ENCODE assay signal across 24 mouse cellular contexts in the genomic region with DNA sequence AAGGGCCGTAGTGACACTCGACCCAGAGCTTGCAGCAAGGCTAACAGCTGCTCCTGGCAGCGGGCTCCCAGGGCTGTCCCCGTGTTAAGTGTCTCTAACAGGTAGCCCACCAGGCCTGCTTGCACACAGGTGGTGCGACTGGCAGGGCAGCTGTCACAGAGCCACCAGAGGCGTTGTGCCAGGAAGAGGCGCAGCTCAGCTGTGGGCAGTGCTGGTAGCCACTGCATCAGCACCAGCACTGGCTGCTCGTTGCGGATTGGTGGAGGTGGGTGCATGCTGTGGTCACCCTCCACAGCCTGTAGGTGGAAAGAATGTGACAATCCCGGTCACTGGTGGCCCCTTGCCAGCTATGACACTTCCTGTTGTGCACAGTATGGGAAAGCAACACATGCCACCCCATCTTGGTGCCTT. TPM values are rescaled to one million over a fixed set of nuclear protein-coding genes. Genes with fewer than 3 reads are reported as not detected.
DNase-seq lines count a peak whose midpoint lies in the region; ATAC-seq and TF ChIP-seq lines count a peak whose summit lies in the region.
"Had no signal": no experiment of that assay in that cellular context is flagged by ENCODE, and none has a peak within 500 bp of the region (broad histone marks: within the 10 kb centered on the region; RNA-seq: fewer than 3 reads in every experiment).

No protein-coding gene starts in this region.

- H3K27me3 ChIP-seq in embryonic facial prominence, embryonic 15.5 days, result peaks cover 14% of the 10 kb centered on the region
- peaks cover 30% of the 10 kb centered on the region for H3K27me3 ChIP-seq in embryonic facial prominence, embryonic 10.5 days (replicated peaks; ENCODE audit: low read depth, poor library complexity, severe bottlenecking)
- no peaks in the 10 kb centered on the region for H3K27me3 ChIP-seq in megakaryocyte, embryonic 14.5 days (replicated peaks)
- no peaks in the 10 kb centered on the region for H3K27me3 ChIP-seq in cerebellum, adult 2 months (ENCODE audit: control insufficient read depth, insufficient read depth, low read length)
- H3K27me3 ChIP-seq: forebrain, embryonic 15.5 days had no signal

- WGBS in embryonic facial prominence, embryonic 15.5 days, result 82% methylated on average over 10 of the region's 10 CpGs
- WGBS in embryonic facial prominence, embryonic 10.5 days, result 88% methylated on average over 10 of the region's 10 CpGs
- 12% methylated on average over 10 of the region's 10 CpGs for WGBS in cerebellum, adult 2 months

- no peaks in the 10 kb centered on the region for H3K9me3 ChIP-seq in embryonic facial prominence, embryonic 15.5 days (replicated peaks)
- no peaks in the 10 kb centered on the region for H3K9me3 ChIP-seq in embryonic facial prominence, embryonic 10.5 days
- H3K9me3 ChIP-seq in megakaryocyte, embryonic 14.5 days, result no peaks in the 10 kb centered on the region
- H3K9me3 ChIP-seq: embryonic facial prominence, embryonic 12.5 days; forebrain, embryonic 15.5 days; G1E; heart, embryonic 10.5 days; hindbrain, embryonic 12.5 days; midbrain, embryonic 10.5 days; neural tube, embryonic 12.5 days had no signal

- no peak overlapping the region for H3K27ac ChIP-seq in embryonic facial prominence, embryonic 15.5 days (replicated peaks)
- H3K27ac ChIP-seq in embryonic facial prominence, embryonic 10.5 days (replicated peaks), result no peak overlapping the region
- H3K27ac ChIP-seq in cerebellum, adult 2 months (ENCODE audit: insufficient read depth, low read length), result no peak overlapping the region
- H3K27ac ChIP-seq: embryonic facial prominence, embryonic 12.5 days; forebrain, embryonic 15.5 days; heart, embryonic 10.5 days; hindbrain, embryonic 12.5 days; midbrain, embryonic 10.5 days; neural tube, embryonic 12.5 days had no signal

- TF ChIP-seq CTCF in cerebellum, adult 2 months (IDR thresholded peaks at IDR 0.05; ENCODE audit: borderline replicate concordance, insufficient read depth, low read depth, low read length), result no peak

- TF ChIP-seq POLR2A in cerebellum, adult 2 months (IDR thresholded peaks at IDR 0.05; ENCODE audit: borderline replicate concordance, insufficient read depth, low read length), result no peak

- peak; percentile 11; the same call in 1 of the 2 replicates for ATAC-seq in embryonic facial prominence, embryonic 15.5 days (ENCODE audit: insufficient number of reproducible peaks, low FRiP score, low TSS enrichment, low read depth)
- ATAC-seq in megakaryocyte, adult 5-6 weeks (ENCODE audit: poor library complexity, severe bottlenecking), result no peak
- ATAC-seq in granulocyte monocyte progenitor cell, adult 5-6 weeks (replicated peaks; ENCODE audit: poor library complexity, severe bottlenecking), result no peak; the same call in 1 of the 2 replicates
- ATAC-seq: CD4-positive, CD25-positive, alpha-beta regulatory T cell, adult 4 months; forebrain, embryonic 15.5 days had no signal

- H3K4me1 ChIP-seq in embryonic facial prominence, embryonic 15.5 days, result no peaks in the 10 kb centered on the region
- H3K4me1 ChIP-seq in embryonic facial prominence, embryonic 10.5 days, result peaks cover 21% of the 10 kb centered on the region
- H3K4me1 ChIP-seq in megakaryocyte, embryonic 14.5 days, result peaks cover 100% of the 10 kb centered on the region
- H3K4me1 ChIP-seq in cerebellum, adult 2 months (ENCODE audit: control insufficient read depth, insufficient read depth, low read length), result peaks cover 15% of the 10 kb centered on the region
- H3K4me1 ChIP-seq: forebrain, embryonic 15.5 days; neural tube, embryonic 12.5 days had no signal

- H3K4me2 ChIP-seq in embryonic facial prominence, embryonic 15.5 days (replicated peaks), result no peak overlapping the region
- H3K4me2 ChIP-seq: embryonic facial prominence, embryonic 12.5 days; forebrain, embryonic 15.5 days; hindbrain, embryonic 12.5 days; neural tube, embryonic 12.5 days had no signal

- DNase-seq in embryonic facial prominence, embryonic 10.5 days (ENCODE audit: low spot score), result no peak
- DNase-seq in cerebellum, adult 2 months, result peak; percentile 52 to 63
- peak; percentile 58 to 60 for DNase-seq in cerebellum, postnatal 36 days
- no peak for DNase-seq in left cerebral cortex, adult 18-20 months (ENCODE audit: low spot score in 2 of 2)
- DNase-seq: adrenal gland, postnatal 25 days; gastrocnemius, postnatal 25 days; heart, postnatal 14 days; kidney, adult 9 months; liver; right cerebral cortex, adult 18-20 months; spleen, adult 18-20 months; thymus, adult 18-20 months had no signal

- 0 out of 2 replicates have a peak, but pooled peaks cover 3% of the 10 kb centered on the region for H3K36me3 ChIP-seq in embryonic facial prominence, embryonic 15.5 days
- H3K36me3 ChIP-seq in embryonic facial prominence, embryonic 10.5 days (replicated peaks), result no peaks in the 10 kb centered on the region
- peaks cover 100% of the 10 kb centered on the region for H3K36me3 ChIP-seq in megakaryocyte, embryonic 14.5 days (replicated peaks; ENCODE audit: low read length)
- H3K36me3 ChIP-seq: embryonic facial prominence, embryonic 12.5 days; forebrain, embryonic 15.5 days; neural tube, embryonic 12.5 days had no signal

- no peak overlapping the region for H3K9ac ChIP-seq in embryonic facial prominence, embryonic 15.5 days
- H3K9ac ChIP-seq: embryonic facial prominence, embryonic 12.5 days; forebrain, embryonic 15.5 days; hindbrain, embryonic 12.5 days; neural tube, embryonic 12.5 days had no signal

- no peak overlapping the region for H3K4me3 ChIP-seq in embryonic facial prominence, embryonic 15.5 days (replicated peaks)
- H3K4me3 ChIP-seq in embryonic facial prominence, embryonic 10.5 days, result no peak overlapping the region
- H3K4me3 ChIP-seq in megakaryocyte, embryonic 14.5 days (replicated peaks), result peak overlapping the region; percentile 46
- H3K4me3 ChIP-seq in cerebellum, adult 2 months (replicated peaks; ENCODE audit: insufficient read depth, low read depth, low read length), result no peak overlapping the region
- H3K4me3 ChIP-seq: embryonic facial prominence, embryonic 12.5 days; forebrain, embryonic 15.5 days; heart, embryonic 10.5 days; hindbrain, embryonic 12.5 days; midbrain, embryonic 10.5 days; neural tube, embryonic 12.5 days had no signal

RNA-seq across cellular contexts. Expression of a gene that starts 14.4 kb away (rescaled TPM):
- 51.4 and 51.7 TPM in 2 replicates for polyA plus RNA-seq in embryonic facial prominence, embryonic 15.5 days (2015; fragmentation: Nextera tagmentation; extraction: Ambion mirVana)
- 37.8 and 39.3 TPM in 2 replicates for polyA plus RNA-seq in embryonic facial prominence, embryonic 10.5 days (2016; fragmentation: Nextera tagmentation; extraction: Ambion mirVana)
- 6.7 and 12.4 TPM in 2 replicates for polyA plus RNA-seq in megakaryocyte, embryonic 14.5 days (2012; ENCODE audit: insufficient read depth, low replicate concordance)
- total RNA-seq in megakaryocyte, adult 5-6 weeks (2015), result 4.6 and 5.2 TPM in 2 replicates
- 2.0 and 3.5 TPM in 2 replicates for total RNA-seq in megakaryocyte, adult 5-6 weeks (2017)
- polyA plus RNA-seq in cerebellum, adult 2 months (2012; rRNA removed), result 3.2 and 3.5 TPM in 2 replicates
- 4.4 and 4.5 TPM in 2 replicates for total RNA-seq in granulocyte monocyte progenitor cell, adult 5-6 weeks (2014; fragmentation: Nextera tagmentation)
- 0.99 and 4.7 TPM in 2 replicates for total RNA-seq in granulocyte monocyte progenitor cell, adult 5-6 weeks (2017)
- 1 to 10 TPM; 2.2 to 2.9 TPM for total RNA-seq in left cerebral cortex, adult 18-20 months (2021)

RNA-seq across cellular contexts. Expression of a gene that starts 15.3 kb away (rescaled TPM):
- 4.9 and 6.7 TPM in 2 replicates for polyA plus RNA-seq in embryonic facial prominence, embryonic 15.5 days (2015; fragmentation: Nextera tagmentation; extraction: Ambion mirVana)
- polyA plus RNA-seq in embryonic facial prominence, embryonic 10.5 days (2016; fragmentation: Nextera tagmentation; extraction: Ambion mirVana), result 1.9 and 2.0 TPM in 2 replicates
- polyA plus RNA-seq in megakaryocyte, embryonic 14.5 days (2012; ENCODE audit: insufficient read depth, low replicate concordance), result 102 and 106 TPM in 2 replicates
- 42.1 and 52.5 TPM in 2 replicates for total RNA-seq in megakaryocyte, adult 5-6 weeks (2015)
- 29.1 and 35.9 TPM in 2 replicates for total RNA-seq in megakaryocyte, adult 5-6 weeks (2017)
- 16.8 and 19.1 TPM in 2 replicates for polyA plus RNA-seq in cerebellum, adult 2 months (2012; rRNA removed)
- 37.5 and 49.2 TPM in 2 replicates for total RNA-seq in granulocyte monocyte progenitor cell, adult 5-6 weeks (2014; fragmentation: Nextera tagmentation)
- 11.0 and 13.9 TPM in 2 replicates for total RNA-seq in granulocyte monocyte progenitor cell, adult 5-6 weeks (2017)
- total RNA-seq in left cerebral cortex, adult 18-20 months (2021), result 10 to 100 TPM in 1 of 2 experiments, 1 to 10 TPM in 1; 9.6 to 12.2 TPM

RNA-seq across cellular contexts. Expression of a gene that starts 17.7 kb away (rescaled TPM):
- 131 and 139 TPM in 2 replicates for polyA plus RNA-seq in embryonic facial prominence, embryonic 15.5 days (2015; fragmentation: Nextera tagmentation; extraction: Ambion mirVana)
- 174 and 177 TPM in 2 replicates for polyA plus RNA-seq in embryonic facial prominence, embryonic 10.5 days (2016; fragmentation: Nextera tagmentation; extraction: Ambion mirVana)
- 77.7 and 537 TPM in 2 replicates for polyA plus RNA-seq in megakaryocyte, embryonic 14.5 days (2012; ENCODE audit: insufficient read depth, low replicate concordance)
- 204 and 210 TPM in 2 replicates for total RNA-seq in megakaryocyte, adult 5-6 weeks (2015)
- 165 and 180 TPM in 2 replicates for total RNA-seq in megakaryocyte, adult 5-6 weeks (2017)
- polyA plus RNA-seq in cerebellum, adult 2 months (2012; rRNA removed), result 98.5 and 102 TPM in 2 replicates
- total RNA-seq in granulocyte monocyte progenitor cell, adult 5-6 weeks (2014; fragmentation: Nextera tagmentation), result 149 TPM in 2 replicates
- total RNA-seq in granulocyte monocyte progenitor cell, adult 5-6 weeks (2017), result 98.5 and 104 TPM in 2 replicates
- total RNA-seq in left cerebral cortex, adult 18-20 months (2021), result 10 to 100 TPM; 47.2 to 53.9 TPM

Comparison
In these comparisons a context has a peak if more than half of its experiments do, and no peak if none do; other contexts are left out.
1. DNase-seq: peak in cerebellum, adult 2 months (2 of 2) and cerebellum, postnatal 36 days (2 of 2); none in embryonic facial prominence, embryonic 10.5 days (single experiment) and left cerebral cortex, adult 18-20 months (0 of 2).